Mouse (Mus musculus): Measurements from ENCODE around the gene Catip.

The Catip gene

GRCm38 (mm10) chr1:74344163-74344916, 17.6 kb upstream of the Catip start:
- no peak for DNase-seq

- DNase-seq: no peak
These were observed 10.6 kb upstream of the Catip start for GRCm38 (mm10) chr1:74351185-74351769.

GRCm38 (mm10) chr1:74352532-74353096, 9.3 kb upstream of the Catip start:
- DNase-seq: no peak

- no peak for DNase-seq
These were observed 8.3 kb upstream of the Catip start for GRCm38 (mm10) chr1:74353453-74354229.

GRCm38 (mm10) chr1:74357531-74357930, 4.4 kb upstream of the Catip start:
- DNase-seq: no peak

GRCm38 (mm10) chr1:74359952-74360517, 1.9 kb upstream of the Catip start:
- DNase-seq: no peak

GRCm38 (mm10) chr1:74362325-74363229, 669 bp downstream of the Catip start:
- no peak for DNase-seq

GRCm38 (mm10) chr1:74363437-74363836, 1.5 kb downstream of the Catip start:
- DNase-seq: no peak

GRCm38 (mm10) chr1:74364270-74364669, 2.4 kb downstream of the Catip start:
- DNase-seq: no peak

- DNase-seq: peak; percentile 52
These were observed 6.2 kb downstream of the Catip start for GRCm38 (mm10) chr1:74367886-74368645.

GRCm38 (mm10) chr1:74370040-74370439, 8.1 kb downstream of the Catip start:
- no peak for DNase-seq

GRCm38 (mm10) chr1:74373372-74373771, 11.5 kb downstream of the Catip start:
- no peak for DNase-seq

- DNase-seq: no peak
These were observed 13.1 kb downstream of the Catip start, which contains the start of gene Slc11a1 for GRCm38 (mm10) chr1:74374980-74375379. TSS of gene Slc11a1 (plus strand) at chr1:74375195.

GRCm38 (mm10) chr1:74375561-74375960, 13.7 kb downstream of the Catip start:
- no peak for DNase-seq

GRCm38 (mm10) chr1:74376396-74376795, 14.5 kb downstream of the Catip start:
- DNase-seq: no peak

GRCm38 (mm10) chr1:74379058-74379504, 17.2 kb downstream of the Catip start:
- no peak for DNase-seq

GRCm38 (mm10) chr1:74380484-74380883, 18.6 kb downstream of the Catip start:
- DNase-seq: no peak

- DNase-seq: no peak
These were observed 19.7 kb downstream of the Catip start for GRCm38 (mm10) chr1:74381588-74382021.

- no peak for DNase-seq
These were observed 21.5 kb downstream of the Catip start for GRCm38 (mm10) chr1:74383385-74383784.

- DNase-seq: no peak
These were observed 22.6 kb downstream of the Catip start for GRCm38 (mm10) chr1:74384525-74384924.

- DNase-seq: no peak
These were observed 23.2 kb downstream of the Catip start for GRCm38 (mm10) chr1:74385064-74385463.

Data from thymus, postnatal 4 days (tissue).